Mouse (Mus musculus): Measurements from ENCODE around the gene Icam1.
"Not testable (repeated sequence)": the region's sequence is repeated elsewhere in the genome, so short reads cannot be mapped to it uniquely, and the experiment has no call there.

The Icam1 gene

DNA sequence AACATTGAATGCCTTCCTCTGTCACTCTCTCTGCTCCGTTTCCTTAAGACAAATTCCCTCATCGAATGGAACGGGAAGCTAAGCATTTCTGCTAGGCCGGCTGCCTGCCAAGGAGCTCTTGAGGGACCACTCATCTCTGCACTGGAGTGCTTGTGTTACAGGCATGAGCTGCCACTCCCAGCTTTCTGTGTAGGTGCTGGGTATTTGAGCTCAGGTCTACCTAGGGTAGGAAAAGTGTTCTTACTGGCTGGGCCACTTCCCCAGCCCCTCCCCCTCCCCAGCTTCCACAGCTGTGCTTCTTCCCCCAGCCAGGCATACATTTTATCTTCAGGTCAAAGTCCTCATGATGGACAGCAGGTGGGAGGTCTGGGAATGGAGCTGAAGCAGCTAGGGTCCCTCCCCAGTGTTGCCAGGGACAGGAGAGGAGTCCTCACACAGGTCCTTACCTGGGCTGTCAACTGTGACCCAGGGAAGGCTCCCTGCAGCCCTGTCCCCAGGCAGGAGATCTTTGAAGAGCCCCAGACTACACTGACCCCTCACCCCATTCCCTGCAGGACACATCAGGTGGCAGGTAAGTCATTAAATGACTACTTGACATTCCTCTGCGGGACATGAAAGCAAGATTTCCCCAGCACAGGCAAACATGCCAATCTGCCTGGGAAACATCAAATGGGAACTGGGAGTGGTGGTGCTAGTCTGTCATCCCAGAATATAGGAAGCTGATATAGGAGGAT is 22.5 kb upstream of the Icam1 start:
- in situ Hi-C loops (cut with MboI, MseI) = no loop called here

- in situ Hi-C loops (cut with MboI, MseI) = no loop called here
These were observed 20.7 kb upstream of the Icam1 start for GRCm38 (mm10) chr9:20995069-20995468.

- in situ Hi-C loops (cut with MboI, MseI) = no loop called here
These were observed 18.7 kb upstream of the Icam1 start for GRCm38 (mm10) chr9:20997065-20997464.

DNA sequence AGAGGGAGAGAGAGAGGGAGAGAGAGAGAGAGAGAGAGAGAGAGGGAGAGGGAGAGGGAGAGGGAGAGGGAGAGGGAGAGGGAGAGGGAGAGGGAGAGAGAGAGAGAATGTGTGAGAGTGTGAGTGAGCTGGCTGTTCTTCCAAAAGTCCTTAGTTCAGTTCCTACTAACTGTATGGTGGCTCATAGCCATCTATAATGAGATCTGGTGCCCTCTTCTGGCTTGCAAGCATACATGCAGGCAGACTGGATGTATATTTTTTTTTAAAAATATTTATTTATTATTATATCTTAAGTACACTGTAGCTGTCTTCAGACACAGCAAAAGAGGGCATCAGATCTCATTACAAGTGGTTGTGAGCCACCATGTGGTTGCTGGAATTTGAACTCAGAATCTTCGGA is 17.4 kb upstream of the Icam1 start:
- in situ Hi-C loops (cut with MboI, MseI) = not testable (repeated sequence)

DNA sequence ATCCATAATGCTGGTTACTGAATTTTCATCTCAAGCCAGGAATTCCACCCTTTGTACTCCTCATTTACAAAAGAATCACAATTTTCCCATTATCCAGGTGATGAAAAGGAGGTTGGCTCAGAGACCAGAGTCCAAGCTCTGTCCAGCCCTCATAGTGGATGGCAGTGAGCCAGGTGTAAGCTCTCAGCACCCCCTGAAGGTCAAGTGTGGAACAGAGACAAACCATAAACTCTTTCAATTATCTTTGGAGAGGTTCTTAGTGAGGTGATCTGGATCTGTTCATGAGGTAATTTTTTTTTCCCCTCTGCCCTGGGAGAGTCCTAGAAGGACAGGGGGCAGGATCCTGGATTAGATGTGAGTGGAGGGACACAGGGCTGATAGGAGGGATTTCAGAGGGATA is 15.0 kb upstream of the Icam1 start:
- in situ Hi-C loops (cut with MboI, MseI) = loop anchor here (25.0 kb wide), 1 partner anchor 89 kb away; no protein-coding TSS in a partner anchor

DNA sequence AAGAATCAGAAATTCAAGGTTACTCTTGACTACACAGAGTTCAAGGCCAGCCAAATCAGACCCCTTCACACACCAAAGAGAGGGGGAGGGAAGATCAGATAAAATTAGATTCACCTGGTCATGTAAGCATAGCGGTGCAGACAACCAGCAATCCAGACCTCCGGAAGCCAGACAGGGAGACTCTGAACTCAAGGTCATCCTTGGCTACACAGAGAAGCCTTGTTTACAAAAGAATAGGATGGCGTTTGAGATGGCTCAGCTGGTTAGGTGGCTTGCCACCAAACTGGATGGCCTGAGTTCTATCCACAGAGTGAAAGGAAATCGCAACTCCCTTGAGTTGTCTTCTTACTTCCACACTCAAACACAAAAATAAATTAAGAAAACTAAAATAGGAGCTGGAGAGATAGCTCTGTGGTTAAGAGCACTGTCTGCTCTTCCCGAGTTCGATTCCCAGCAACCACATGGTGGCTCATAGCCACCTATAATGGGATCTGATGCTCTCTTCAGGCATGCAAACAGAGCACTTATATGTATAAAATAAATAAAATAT is 14.1 kb upstream of the Icam1 start:
- in situ Hi-C loops (cut with MboI, MseI) = loop anchor here (25.0 kb wide), 1 partner anchor 89 kb away; no protein-coding TSS in a partner anchor

DNA sequence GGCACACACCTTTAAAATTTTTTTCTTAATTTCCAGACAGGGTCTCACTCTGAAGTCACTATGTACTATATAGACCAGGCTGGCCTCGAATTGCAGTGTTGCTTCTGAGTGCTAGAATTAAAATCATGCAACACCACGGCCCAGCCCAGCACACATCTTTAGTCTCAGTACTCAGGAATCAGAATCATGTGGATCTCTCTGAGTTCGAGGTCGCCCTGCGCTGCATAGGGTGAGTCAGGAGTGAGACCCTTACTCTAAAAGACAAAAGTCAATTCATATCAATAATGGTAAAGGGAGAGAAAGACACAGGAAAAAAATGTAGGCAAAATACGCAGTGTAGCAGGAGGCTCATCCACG is 13.5 kb upstream of the Icam1 start:
- in situ Hi-C loops (cut with MboI, MseI) = loop anchor here (25.0 kb wide), 1 partner anchor 90 kb away; no protein-coding TSS in a partner anchor

- in situ Hi-C loops (cut with MboI, MseI) = loop anchor here (25.0 kb wide), 1 partner anchor 91 kb away; no protein-coding TSS in a partner anchor
These were observed 12.9 kb upstream of the Icam1 start, which contains the start of gene Mrpl4 for GRCm38 (mm10) chr9:21002627-21003551. Gene Mrpl4 (plus strand): TSS chr9:21002738.

DNA sequence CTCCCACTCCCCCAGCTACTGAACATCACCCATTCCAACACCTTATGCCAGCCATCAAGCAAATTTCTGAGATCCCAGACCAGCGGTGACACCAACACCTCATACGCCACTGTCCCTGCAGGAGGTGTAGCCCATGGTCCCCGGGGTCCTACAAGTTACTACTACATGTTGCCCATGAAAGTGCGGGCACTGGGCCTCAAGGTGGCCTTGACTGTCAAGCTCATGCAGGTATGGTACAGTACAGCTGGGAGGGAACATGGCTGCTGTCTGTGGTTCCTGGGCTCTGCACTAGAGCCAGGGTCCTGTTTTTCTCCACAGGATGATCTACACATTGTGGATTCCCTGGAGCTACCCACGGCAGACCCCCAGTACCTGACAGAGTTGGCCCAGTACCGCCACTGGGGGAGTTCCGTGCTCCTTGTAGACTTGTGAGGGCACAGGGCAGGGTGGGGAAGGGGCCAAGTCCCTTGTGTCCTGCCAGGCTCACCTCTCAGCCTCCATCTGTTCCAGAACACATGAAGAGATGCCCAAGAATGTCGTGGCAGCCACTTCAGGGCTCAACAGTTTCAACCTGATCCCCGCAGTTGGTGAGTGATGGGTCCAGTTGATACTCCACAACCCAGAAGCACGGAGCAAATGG is 8.4 kb upstream of the Icam1 start:
- in situ Hi-C loops (cut with MboI, MseI) = loop anchor here (25.0 kb wide), 1 partner anchor 95 kb away; no protein-coding TSS in a partner anchor

- in situ Hi-C loops (cut with MboI, MseI) = loop anchor here (25.0 kb wide), 1 partner anchor 96 kb away; no protein-coding TSS in a partner anchor
These were observed 7.8 kb upstream of the Icam1 start for GRCm38 (mm10) chr9:21008007-21008406.

- in situ Hi-C loops (cut with MboI, MseI) = loop anchor here (25.0 kb wide), 1 partner anchor 98 kb away; no protein-coding TSS in a partner anchor
These were observed 5.4 kb upstream of the Icam1 start for GRCm38 (mm10) chr9:21010362-21010761.

GRCm38 (mm10) chr9:21010939-21011541 is 4.7 kb upstream of the Icam1 start:
- in situ Hi-C loops (cut with MboI, MseI) = loop anchor here (25.0 kb wide), 1 partner anchor 99 kb away; no protein-coding TSS in a partner anchor

- in situ Hi-C loops (cut with MboI, MseI) = loop anchor here (25.0 kb wide), 1 partner anchor 100 kb away; no protein-coding TSS in a partner anchor
These were observed 3.9 kb upstream of the Icam1 start for GRCm38 (mm10) chr9:21011846-21012312.

DNA sequence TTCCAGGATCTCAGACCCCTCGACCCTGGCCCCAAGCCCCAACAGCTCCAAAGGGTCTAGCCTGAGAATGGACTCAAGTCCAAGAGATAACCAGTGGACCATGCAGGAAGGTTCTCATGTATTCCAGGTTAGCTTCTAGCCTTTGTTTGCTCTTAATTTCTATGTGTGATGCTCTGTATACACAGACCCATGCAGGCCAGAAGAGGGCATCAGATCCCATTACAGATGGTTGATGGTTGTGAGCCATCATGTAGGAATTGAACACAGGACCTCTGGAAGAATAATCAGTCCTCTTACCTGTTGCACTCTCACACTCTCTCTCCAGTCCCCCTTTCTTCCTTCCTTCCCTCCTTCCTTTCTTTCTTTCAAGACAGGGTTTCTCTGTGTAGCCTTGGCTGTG is 3.4 kb upstream of the Icam1 start:
- in situ Hi-C loops (cut with MboI, MseI) = loop anchor here (25.0 kb wide), 1 partner anchor 100 kb away; no protein-coding TSS in a partner anchor

DNA sequence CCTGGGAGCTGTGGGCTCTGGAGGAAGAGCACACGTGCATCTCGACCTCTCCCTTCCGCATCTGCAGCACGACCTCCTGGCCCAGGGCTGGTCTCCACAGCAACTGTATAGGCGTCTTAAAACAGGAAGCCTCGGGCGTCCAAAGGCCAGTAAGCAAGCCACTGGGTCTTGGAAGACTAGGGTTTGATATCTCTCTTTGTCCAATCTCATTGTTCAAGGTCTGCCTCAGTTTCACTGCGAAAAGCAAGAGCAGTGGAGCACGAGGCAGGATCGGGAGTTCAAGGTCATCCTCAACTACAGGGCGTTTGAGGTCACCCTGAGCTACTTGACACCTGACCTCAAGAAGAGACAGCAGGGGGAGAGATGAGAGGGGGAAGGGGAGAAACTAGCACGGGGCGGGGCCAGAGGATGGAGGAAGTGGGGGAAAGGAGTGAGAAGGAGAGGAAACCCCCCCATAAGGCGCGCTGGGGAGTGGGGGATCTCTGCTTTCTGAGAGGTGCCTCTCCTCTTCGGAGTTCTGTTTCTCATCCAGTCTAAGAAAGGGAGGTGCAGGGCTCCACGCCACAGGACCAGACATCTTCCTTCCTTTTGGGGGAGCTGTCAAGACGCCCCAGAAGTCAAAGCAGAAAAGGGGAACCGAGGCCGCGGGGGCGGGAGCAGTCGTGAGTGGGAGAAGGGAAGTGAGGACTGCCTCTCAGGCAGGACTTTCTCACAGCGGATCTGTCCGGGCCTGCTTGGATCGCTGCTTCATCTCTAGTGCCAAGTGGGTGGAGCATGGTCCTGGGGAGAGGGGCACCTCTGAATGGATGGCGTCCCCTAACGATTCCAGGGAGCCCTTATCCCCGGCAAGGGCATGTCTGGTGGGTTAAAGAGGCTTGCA is 854 bp upstream of the Icam1 start:
- in situ Hi-C loops (cut with MboI, MseI) = loop anchor here (25.0 kb wide), 1 partner anchor 103 kb away; no protein-coding TSS in a partner anchor

GRCm38 (mm10) chr9:21016331-21017176 is 769 bp downstream of the Icam1 start:
- in situ Hi-C loops (cut with MboI, MseI) = loop anchor here (25.0 kb wide), 1 partner anchor 104 kb away; no protein-coding TSS in a partner anchor

GRCm38 (mm10) chr9:21017177-21017575 is 1.4 kb downstream of the Icam1 start:
- in situ Hi-C loops (cut with MboI, MseI) = loop anchor here (25.0 kb wide), 1 partner anchor 105 kb away; no protein-coding TSS in a partner anchor

GRCm38 (mm10) chr9:21018600-21018999 is 2.8 kb downstream of the Icam1 start:
- in situ Hi-C loops (cut with MboI, MseI) = loop anchor here (25.0 kb wide), 1 partner anchor 106 kb away; no protein-coding TSS in a partner anchor

All from regulatory T cell (primary cell).